ENCODE assay signal across 8 mouse cellular contexts in the genomic region with DNA sequence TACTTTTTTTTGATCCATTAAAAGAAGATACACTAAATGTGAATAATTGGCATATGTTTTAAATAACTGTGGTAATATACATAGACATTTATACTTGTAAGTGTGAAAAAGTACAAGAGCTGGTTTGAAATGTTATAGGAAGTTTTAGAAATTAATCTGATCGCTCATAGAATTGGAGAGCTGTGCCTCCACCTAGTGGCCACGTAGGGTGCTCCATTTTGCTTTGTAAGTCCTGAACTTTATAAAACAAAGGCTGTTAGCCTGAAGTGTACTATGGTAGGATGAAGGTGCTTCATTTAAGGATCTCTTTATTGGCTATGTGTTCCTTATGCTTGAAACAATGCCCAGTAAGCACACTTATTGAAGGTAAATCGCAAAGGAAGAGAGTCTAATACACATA.
DNase-seq lines count a peak whose midpoint lies in the region; ATAC-seq lines count a peak whose summit lies in the region.

No protein-coding gene starts in this region.

- peak; percentile 53 for DNase-seq in ovary, postnatal 36 days (ENCODE audit: low spot score)
- no peak for DNase-seq in ovary, postnatal 10 days (ENCODE audit: low spot score)
- DNase-seq in ZHBTc4 (ENCODE audit: low read depth, low spot score): peak; percentile 55
- peak; percentile 38 for DNase-seq in cerebellum, adult 9-11 months
- peak; percentile 62 for DNase-seq in gastrocnemius, postnatal 10 days
- DNase-seq in layer of hippocampus, postnatal 14 days (ENCODE audit: low spot score in 2 of 2): peak; percentile 54 to 65
- DNase-seq in naive thymus-derived CD4-positive, alpha-beta T cell, adult 2 months (ENCODE audit: low read depth): peak; percentile 78

- ATAC-seq in erythroid progenitor cell, adult 5-6 weeks (replicated peaks; ENCODE audit: low FRiP score, poor library complexity, severe bottlenecking): no peak
